Mouse (Mus musculus): Measurements from ENCODE around the gene Dcun1d3.

DNA sequence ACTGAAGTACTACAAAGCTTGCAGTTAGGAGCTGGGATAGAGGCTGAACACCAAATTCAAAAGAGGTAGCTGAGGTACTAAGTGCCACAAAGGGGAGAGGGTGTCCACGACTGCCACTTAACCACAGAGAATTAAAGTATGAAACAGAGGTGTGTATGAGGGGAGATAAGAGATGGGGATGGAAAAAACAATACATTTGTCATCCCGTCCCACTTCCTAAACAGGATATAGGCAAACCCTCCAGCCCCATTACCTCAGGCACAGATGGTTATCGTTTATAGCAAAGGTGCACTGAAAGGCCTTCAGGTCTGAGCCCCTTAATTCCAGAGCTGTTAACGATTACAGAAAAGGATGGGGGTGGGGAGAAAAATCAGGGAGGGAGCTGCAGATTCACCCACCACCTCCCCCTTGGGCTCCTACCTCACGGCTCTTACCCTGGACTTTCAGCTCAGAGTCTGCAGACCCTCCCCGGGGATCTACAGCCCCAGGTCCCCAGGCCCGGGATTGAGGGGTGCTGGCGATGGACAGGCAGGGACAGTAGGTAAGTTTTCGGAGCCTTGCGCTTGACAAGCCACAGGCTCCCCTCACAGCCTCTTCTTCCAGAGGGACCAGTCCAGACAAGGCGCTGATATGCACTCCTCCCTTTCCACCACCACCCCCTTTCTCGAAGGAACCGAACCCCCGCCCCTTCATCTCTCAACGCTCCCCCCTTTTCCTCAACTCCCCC, 1.1 kb downstream of the Dcun1d3 start:
- TF ChIP-seq CTCF (IDR thresholded peaks at IDR 0.05; ENCODE audit: low read depth, low read length) (no peak), POLR2A (IDR thresholded peaks at IDR 0.05; ENCODE audit: insufficient read depth, low read length) (no peak)

Data from ES-Bruce4 (cell line).